Mouse (Mus musculus) CH12.LX (cell line): ENCODE measurements around the gene AC140267.1. TPM values are rescaled to one million over a fixed set of nuclear protein-coding genes. Genes with fewer than 3 reads are reported as not detected.

Experiments used
- DNase-seq: peaks from one replicate; pipeline ENCODE4 v3.0.0-alpha.2; 2013; ENCODE audit errors: extremely low read depth
- H3K27ac ChIP-seq: 2 replicates; pipeline ENCODE4 v1.5.1; 2012; ENCODE audit warnings: low read depth, mild to moderate bottlenecking, control low read depth, moderate library complexity; ENCODE audit not compliant: insufficient read depth
- H3K27me3 ChIP-seq: replicated peaks from 2 replicates; pipeline ENCODE3; 2012; ENCODE audit warnings: inconsistent platforms
- H3K36me3 ChIP-seq, 2 experiments: replicated peaks in 1 of 2; 2 replicates each; pipeline versions ENCODE3 to v1.6.1; 2012; ENCODE audit warnings: inconsistent platforms in 1 of 2, low read length in 1 of 2, mild to moderate bottlenecking in 1 of 2, mixed read lengths in 1 of 2, moderate library complexity in 1 of 2; ENCODE audit not compliant: control insufficient read depth in 1 of 2, insufficient read depth in 1 of 2
- H3K4me1 ChIP-seq, 2 experiments: 2 replicates each; pipeline ENCODE4 v1.6.1; 2012; ENCODE audit warnings: inconsistent platforms in 1 of 2, moderate library complexity in 1 of 2; ENCODE audit not compliant: insufficient read depth in 2 of 2, control insufficient read depth in 1 of 2
- H3K4me2 ChIP-seq: 2 replicates; pipeline ENCODE4 v1.6.1; 2012; ENCODE audit warnings: low read depth, mild to moderate bottlenecking, control low read depth; ENCODE audit not compliant: poor library complexity, insufficient read depth, severe bottlenecking
- H3K4me3 ChIP-seq, 3 experiments: fragments of 150-350 bp in 1 of 3; sonication (generic) in 1 of 3; replicated peaks in 1 of 3; 2 replicates each; pipeline versions ENCODE3 to v1.5.1; 2011 to 2012; ENCODE audit warnings: low read depth in 2 of 3, low read length in 2 of 3, mild to moderate bottlenecking in 2 of 3, moderate library complexity in 2 of 3, control low read depth in 1 of 3, improper control_type of control experiment in 1 of 3, inconsistent platforms in 1 of 3, mixed read lengths in 1 of 3; ENCODE audit not compliant: poor library complexity in 1 of 3
- H3K79me2 ChIP-seq: replicated peaks from 2 replicates; pipeline ENCODE4 v1.6.1; 2012; ENCODE audit warnings: mild to moderate bottlenecking, moderate library complexity; ENCODE audit not compliant: control insufficient read depth, poor library complexity, insufficient read depth, severe bottlenecking; ENCODE audit errors: extremely low read depth
- H3K9ac ChIP-seq: 2 replicates; pipeline ENCODE4 v1.6.1; 2012; ENCODE audit warnings: low read depth, mild to moderate bottlenecking, control low read depth, moderate library complexity; ENCODE audit not compliant: insufficient read depth
- H3K9me3 ChIP-seq: replicated peaks from 2 replicates; pipeline ENCODE3; 2012; ENCODE audit warnings: low read length, inconsistent platforms, mixed read lengths
- BHLHE40 ChIP-seq: IDR thresholded peaks from 2 replicates; pipeline ENCODE4 v1.6.1; 2011; ENCODE audit warnings: mild to moderate bottlenecking, low read depth, low read length, improper control_type of control experiment
- CTCF ChIP-seq, 2 experiments: IDR thresholded peaks in 1 of 2; conservative IDR thresholded peaks in 1 of 2; 2 replicates each; pipeline ENCODE4 v1.5.1; 2011 to 2012; ENCODE audit warnings: low read depth in 2 of 2, low read length in 2 of 2, improper control_type of control experiment in 1 of 2, inconsistent platforms in 1 of 2, mild to moderate bottlenecking in 1 of 2, moderate library complexity in 1 of 2
- ETS1 ChIP-seq: conservative IDR thresholded peaks from 2 replicates; pipeline ENCODE4 v1.6.1; 2012; ENCODE audit warnings: low read depth, mild to moderate bottlenecking, inconsistent platforms, low read length, improper control_type of control experiment, moderate library complexity
- GABPA ChIP-seq: IDR thresholded peaks from 2 replicates; pipeline ENCODE4 v1.6.1; 2012; ENCODE audit warnings: low read depth, low read length, improper control_type of control experiment, inconsistent platforms; ENCODE audit not compliant: insufficient replicate concordance
- HCFC1 ChIP-seq: IDR thresholded peaks from 2 replicates; pipeline ENCODE4 v1.6.1; 2012; ENCODE audit warnings: low read depth, mild to moderate bottlenecking, inconsistent platforms, low read length, improper control_type of control experiment
- MEF2A ChIP-seq: IDR thresholded peaks from 2 replicates; pipeline ENCODE4 v1.6.1; 2014; ENCODE audit warnings: low read depth, mild to moderate bottlenecking, inconsistent platforms, low read length, improper control_type of control experiment, borderline replicate concordance
- MXI1 ChIP-seq: IDR thresholded peaks from 2 replicates; pipeline ENCODE4 v1.6.1; 2011; ENCODE audit warnings: mild to moderate bottlenecking, low read depth, low read length, improper control_type of control experiment
- MYC ChIP-seq: IDR thresholded peaks from 2 replicates; pipeline ENCODE4 v1.6.1; 2011; ENCODE audit warnings: low read depth, mild to moderate bottlenecking, improper control_type of control experiment, low read length
- NELFE ChIP-seq: IDR thresholded peaks from 2 replicates; pipeline ENCODE4 v1.6.1; 2011; ENCODE audit warnings: low read depth, low read length, improper control_type of control experiment
- SIN3A ChIP-seq: IDR thresholded peaks from 2 replicates; pipeline ENCODE4 v1.6.1; 2012; ENCODE audit warnings: low read length, improper control_type of control experiment, inconsistent platforms
- SMC3 ChIP-seq: IDR thresholded peaks from 2 replicates; pipeline ENCODE4 v1.6.1; 2011; ENCODE audit warnings: low read depth, low read length, improper control_type of control experiment
- TCF12 ChIP-seq: IDR thresholded peaks from 2 replicates; pipeline ENCODE4 v1.6.1; 2014; ENCODE audit warnings: low read depth, mild to moderate bottlenecking, inconsistent platforms, low read length, improper control_type of control experiment
- UBTF ChIP-seq: IDR thresholded peaks from 2 replicates; pipeline ENCODE4 v1.6.1; 2012; ENCODE audit warnings: low read depth, mild to moderate bottlenecking, inconsistent platforms, low read length, improper control_type of control experiment, moderate library complexity
- USF1 ChIP-seq: IDR thresholded peaks from 2 replicates; pipeline ENCODE4 v1.6.1; 2014; ENCODE audit warnings: low read depth, mild to moderate bottlenecking, inconsistent platforms, low read length, improper control_type of control experiment
- USF2 ChIP-seq: conservative IDR thresholded peaks from 2 replicates; pipeline ENCODE4 v1.6.1; 2011; ENCODE audit warnings: low read depth, low read length, improper control_type of control experiment
- ZC3H11A ChIP-seq: IDR thresholded peaks from 2 replicates; pipeline ENCODE4 v1.6.1; 2012; ENCODE audit warnings: low read depth, mild to moderate bottlenecking, inconsistent platforms, low read length, improper control_type of control experiment
- ZMIZ1 ChIP-seq: IDR thresholded peaks from 2 replicates; pipeline ENCODE4 v1.6.1; 2012; ENCODE audit warnings: low read depth, mild to moderate bottlenecking, inconsistent platforms, low read length, improper control_type of control experiment
- ZNF384 ChIP-seq: IDR thresholded peaks from 2 replicates; pipeline ENCODE4 v1.6.1; 2012; ENCODE audit warnings: low read depth, low read length, improper control_type of control experiment, inconsistent platforms
- dilution Hi-C: fragments of 300-500 bp; cut with MboI; formaldehyde crosslinking; loops from 2 replicates; pipeline ENCODE4 v1.14.3; 2020; ENCODE audit warnings: low sequenced_read_pairs; ENCODE audit not compliant: extremely low pct_unique_long_range_greater_than_20kb, extremely low pct_ligation_motif_present
- in situ Hi-C: fragments of 300-500 bp; cut with MboI; formaldehyde crosslinking; loops from 3 replicates; pipeline ENCODE4 v1.14.3; 2019; ENCODE audit warnings: low sequenced_read_pairs, low pct_ligation_motif_present, low pct_unique_long_range_greater_than_20kb, mixed read lengths
- polyA plus RNA-seq: library from polyadenylated mRNA; unstranded; fragments of >175 nt; gene quantifications from 2 replicates; pipeline ENCODE4 v1.2.1, GENCODE M21; 2012; ENCODE audit warnings: low read depth; ENCODE audit not compliant: insufficient read length
- total RNA-seq, 2 experiments: library from RNA; depleted of rRNA; stranded (reverse); fragments of 300-350 nt in 1 of 2; fragments of >200 nt in 1 of 2; gene quantifications; 2 replicates each; pipeline ENCODE4 v1.2.3; 2012 to 2014

AC140267.1 gene
- total and polyA plus RNA-seq, 3 experiments, result not detected

- peak; percentile 31 for DNase-seq
- dilution Hi-C loops, result no loop called here
- no peak overlapping the region for H3K9ac ChIP-seq
These were observed 42.8 kb upstream of the AC140267.1 start for GRCm38 (mm10) chr15:80192847-80193246.

DNA sequence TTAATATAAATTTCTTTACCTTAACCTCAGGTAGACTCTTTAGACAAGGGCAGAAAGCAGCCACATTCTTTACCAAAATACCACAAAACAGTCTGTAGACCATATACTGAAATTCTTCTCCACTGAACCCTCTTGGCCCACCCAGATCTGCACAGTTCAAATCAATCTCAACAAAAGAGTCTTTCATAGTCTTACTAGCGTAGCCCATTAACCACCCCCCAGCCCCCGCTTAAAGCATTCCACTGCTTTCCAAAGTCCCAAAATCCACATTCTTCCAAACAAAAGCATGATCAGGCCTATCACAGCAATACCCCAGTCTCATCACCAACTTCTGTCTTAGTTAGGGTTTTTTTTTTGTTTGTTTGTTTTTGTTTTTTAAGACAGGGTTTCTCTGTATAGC, 36.1 kb upstream of the AC140267.1 start:
- Histone ChIP-seq H3K9me3 (peaks cover 3% of the 10 kb centered on the region), H3K36me3 (no peaks in the 10 kb centered on the region), H3K79me2 (no peaks in the 10 kb centered on the region), H3K4me3 (no peak overlapping the region), H3K27me3 (peaks cover 49% of the 10 kb centered on the region), H3K27ac (no peak overlapping the region), H3K4me2 (no peak overlapping the region), H3K4me1 (peaks cover 0 to 3% of the 10 kb centered on the region in 2 experiments; a peak in 1 of 4 replicates), H3K9ac (no peak overlapping the region)
- dilution Hi-C loops, result no loop called here
- DNase-seq, result no peak
- no peak for TF ChIP-seq HCFC1
- in situ Hi-C loops, result no loop called here

More at GRCm38 (mm10) chr15:80192847-80193246, 42.8 kb upstream of the AC140267.1 start:
- Histone ChIP-seq H3K27ac (no peak overlapping the region), H3K27me3 (peaks cover 25% of the 10 kb centered on the region), H3K4me1 (peaks cover 13 to 38% of the 10 kb centered on the region in 2 experiments), H3K36me3 (no peaks in the 10 kb centered on the region), H3K4me2 (no peak overlapping the region), H3K79me2 (no peaks in the 10 kb centered on the region), H3K4me3 (no peak overlapping the region), H3K9me3 (peaks cover 3% of the 10 kb centered on the region)
- in situ Hi-C loops, result no loop called here
- TF ChIP-seq SIN3A (no peak), USF1 (no peak), ZMIZ1 (no peak), MYC (no peak), ETS1 (no peak), TCF12 (no peak), CTCF (conservative IDR thresholded peaks at IDR 0.05 in 1 of 2, IDR thresholded peaks at IDR 0.05 in 1 of 2; ENCODE audit: low read depth in 2 of 2, low read length in 2 of 2) (no peak), USF2 (no peak), SMC3 (no peak), UBTF (no peak), NELFE (no peak), GABPA (no peak), BHLHE40 (no peak), MXI1 (no peak), ZC3H11A (no peak), ZNF384 (no peak), MEF2A (no peak)
